Mouse (Mus musculus): Measurements from ENCODE around the gene Fzd1.

GRCm38 (mm10) chr5:4756001-4756681 is 1.7 kb downstream of the Fzd1 start:
- TF ChIP-seq POLR2A (IDR thresholded peaks at IDR 0.05; ENCODE audit: insufficient read depth, low read length), result no peak
- no peak for TF ChIP-seq CTCF (IDR thresholded peaks at IDR 0.05; ENCODE audit: low read depth, low read length)
